Mouse (Mus musculus): ENCODE results near the gene Tbccd1. TPM values are rescaled to one million over a fixed set of nuclear protein-coding genes. Genes with fewer than 3 reads are reported as not detected.

The Tbccd1 gene
- polyA plus RNA-seq (2017; shearing (Covaris generic)), result 30.0 TPM

GRCm38 (mm10) chr16:22857431-22858113 is at the start of gene Tbccd1, which contains the start of gene Dnajb11:
Tbccd1 (minus strand) TSS chr16:22857669.
Dnajb11 (plus strand) TSS chr16:22857845.

GRCm38 (mm10) chr16:22890683-22891510 is 33.4 kb upstream of the Tbccd1 start, which contains the start of gene Ahsg:
Ahsg (plus strand) TSS chr16:22891277.

GRCm38 (mm10) chr16:22811477-22811876 is 46.0 kb downstream of the Tbccd1 start, which contains the start of gene Crygs:
Crygs (minus strand) TSS chr16:22811577.

Other genes with a start within 250 kb of the Tbccd1 start
- gene Dgkg, start 200.4 kb downstream of the Tbccd1 start, polyA plus RNA-seq (2017; shearing (Covaris generic)), result 3.7 TPM
- gene Crygs, start 46.1 kb downstream of the Tbccd1 start, polyA plus RNA-seq (2017; shearing (Covaris generic)), result not detected
- 134 TPM for gene Dnajb11, start 176 bp upstream of the Tbccd1 start, polyA plus RNA-seq (2017; shearing (Covaris generic))
- not detected for gene Ahsg, start 33.6 kb upstream of the Tbccd1 start, polyA plus RNA-seq (2017; shearing (Covaris generic))
- gene Fetub, start 60.7 kb upstream of the Tbccd1 start, polyA plus RNA-seq (2017; shearing (Covaris generic)), result not detected
- gene Hrg, start 93.4 kb upstream of the Tbccd1 start, polyA plus RNA-seq (2017; shearing (Covaris generic)), result not detected
- gene Kng2, start 171.8 kb upstream of the Tbccd1 start, polyA plus RNA-seq (2017; shearing (Covaris generic)), result not detected
- gene Kng1, start 200.2 kb upstream of the Tbccd1 start, polyA plus RNA-seq (2017; shearing (Covaris generic)), result not detected
- gene Eif4a2, start 249.8 kb upstream of the Tbccd1 start, polyA plus RNA-seq (2017; shearing (Covaris generic)), result 286 TPM

Measured in inflammation-experienced regulatory T-cells, adult 16 weeks (primary cell).